Mouse (Mus musculus): Measurements from ENCODE around the gene Sfxn3. TPM values are rescaled to one million over a fixed set of nuclear protein-coding genes. Genes with fewer than 3 reads are reported as not detected.

Gene Sfxn3
- polyA plus RNA-seq, 2 experiments = 1.8 to 2.4 TPM

- peaks cover 3 to 20% of the 10 kb centered on the region in 2 experiments; a peak in 3 of 4 replicates for H3K4me1 ChIP-seq (replicated peaks; ENCODE audit: control insufficient read depth in 2 of 2, insufficient read depth in 2 of 2, low read length in 1 of 2)
- WGBS (ENCODE audit: insufficient replicate concordance) = under 1% methylated on average over 48 of the region's 48 CpGs
Measured at GRCm38 (mm10) chr19:45017909-45018308, 29.4 kb upstream of the Sfxn3 start.

GRCm38 (mm10) chr19:45018351-45018831 is 28.9 kb upstream of the Sfxn3 start:
- DNase-seq (ENCODE audit: low read depth in 3 of 3, low spot score in 3 of 3) (no peak), ATAC-seq (ENCODE audit: insufficient read depth) (no peak)
- Histone ChIP-seq H3K4me3 (ENCODE audit: insufficient read depth in 1 of 2, low read depth in 2 of 2, low read length in 2 of 2) (peak overlapping the region; percentile 51 to 63), H3K27me3 (ENCODE audit: control insufficient read depth, insufficient read depth, low read length) (peaks cover 2% of the 10 kb centered on the region; the same call in 1 of the 2 replicates), H3K9ac (replicated peaks) (peak overlapping the region; percentile 52), H3K9me3 (ENCODE audit: control insufficient read depth, low read length) (no peaks in the 10 kb centered on the region), H3K36me3 (replicated peaks; ENCODE audit: control insufficient read depth, insufficient read depth, low read depth) (no peaks in the 10 kb centered on the region), H3K4me1 (replicated peaks; ENCODE audit: control insufficient read depth in 2 of 2, insufficient read depth in 2 of 2, low read length in 1 of 2) (peaks cover 3 to 20% of the 10 kb centered on the region in 2 experiments; a peak in 3 of 4 replicates), H3K27ac (no peak overlapping the region), H3K4me2 (ENCODE audit: low read depth) (peak overlapping the region; percentile 90)
- TF ChIP-seq CTCF (IDR thresholded peaks at IDR 0.05; ENCODE audit: low read depth) (no peak), EP300 (IDR thresholded peaks at IDR 0.05; ENCODE audit: low read depth) (no peak)
- WGBS (ENCODE audit: insufficient replicate concordance) = 16% methylated on average over 13 of the region's 13 CpGs

More at GRCm38 (mm10) chr19:45017909-45018308, 29.4 kb upstream of the Sfxn3 start:
- peaks cover 2% of the 10 kb centered on the region; the same call in 1 of the 2 replicates for H3K27me3 ChIP-seq (ENCODE audit: control insufficient read depth, insufficient read depth, low read length)
- no peaks in the 10 kb centered on the region for H3K36me3 ChIP-seq (replicated peaks; ENCODE audit: control insufficient read depth, insufficient read depth, low read depth)
- no peaks in the 10 kb centered on the region for H3K9me3 ChIP-seq (ENCODE audit: control insufficient read depth, low read length)
- H3K4me3 ChIP-seq (ENCODE audit: insufficient read depth in 1 of 2, low read depth in 2 of 2, low read length in 2 of 2) = peak overlapping the region; percentile 51 to 63
- ATAC-seq (ENCODE audit: insufficient read depth) (peak; percentile 45; the same call in 1 of the 2 replicates), DNase-seq (ENCODE audit: low read depth in 3 of 3, low spot score in 3 of 3) (no peak)
- TF ChIP-seq CTCF (IDR thresholded peaks at IDR 0.05; ENCODE audit: low read depth) (no peak), EP300 (IDR thresholded peaks at IDR 0.05; ENCODE audit: low read depth) (no peak)
- peak overlapping the region; percentile 90 for H3K4me2 ChIP-seq (ENCODE audit: low read depth)
- no peak overlapping the region for H3K27ac ChIP-seq
- H3K9ac ChIP-seq (replicated peaks) = peak overlapping the region; percentile 52

DNA sequence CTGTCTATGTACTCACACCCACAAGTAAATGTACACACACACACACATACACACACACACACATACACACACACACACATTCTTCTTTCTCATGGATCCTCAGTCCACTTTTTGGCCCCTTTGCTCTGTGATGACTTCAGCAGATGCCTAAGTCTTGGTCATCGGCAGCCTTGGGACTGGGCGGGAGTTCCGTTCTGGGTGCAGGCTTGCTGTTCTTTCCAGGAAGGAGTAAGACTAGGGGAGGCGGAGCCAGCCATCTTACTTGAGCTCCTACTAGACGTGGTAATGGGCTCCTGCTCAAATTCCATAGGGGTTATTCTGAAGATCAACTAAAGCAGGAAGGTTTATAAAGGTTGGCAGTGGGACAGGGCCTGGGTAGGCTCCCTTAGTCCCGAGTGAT is 27.0 kb upstream of the Sfxn3 start:
- WGBS (ENCODE audit: insufficient replicate concordance) = 52% methylated on average over 6 of the region's 6 CpGs
- DNase-seq (ENCODE audit: low read depth in 3 of 3, low spot score in 3 of 3) = no peak
- H3K4me2 ChIP-seq (ENCODE audit: low read depth) = no peak overlapping the region

DNA sequence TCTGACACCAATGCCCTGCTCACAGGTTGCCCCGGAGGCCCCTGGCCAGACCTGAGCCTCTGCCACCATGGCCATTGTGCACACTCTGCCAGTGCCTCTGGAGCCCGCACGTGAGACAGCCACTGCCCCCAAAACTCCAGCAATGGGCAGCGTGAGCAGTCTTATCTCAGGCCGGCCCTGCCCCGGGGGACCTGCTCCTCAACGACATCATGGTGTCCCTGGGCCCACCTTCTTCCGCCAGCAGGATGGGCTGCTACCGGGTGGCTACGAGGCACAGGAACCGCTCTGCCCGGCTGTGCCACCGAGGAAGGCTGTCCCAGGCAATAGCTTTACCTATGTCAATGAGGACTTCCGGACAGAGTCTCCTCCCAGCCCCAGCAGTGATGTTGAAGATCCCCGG is 25.9 kb upstream of the Sfxn3 start:
- 74% methylated on average over 15 of the region's 15 CpGs for WGBS (ENCODE audit: insufficient replicate concordance)
- no peak overlapping the region for H3K9ac ChIP-seq (replicated peaks)

More for the DNA sequence above, 27.0 kb upstream of the Sfxn3 start:
- Histone ChIP-seq H3K9ac (replicated peaks) (no peak overlapping the region), H3K36me3 (replicated peaks; ENCODE audit: control insufficient read depth, insufficient read depth, low read depth) (no peaks in the 10 kb centered on the region), H3K9me3 (ENCODE audit: control insufficient read depth, low read length) (no peaks in the 10 kb centered on the region), H3K27ac (no peak overlapping the region), H3K4me3 (ENCODE audit: insufficient read depth in 1 of 2, low read depth in 2 of 2, low read length in 2 of 2) (no peak overlapping the region), H3K27me3 (ENCODE audit: control insufficient read depth, insufficient read depth, low read length) (peaks cover 2% of the 10 kb centered on the region; the same call in 1 of the 2 replicates), H3K4me1 (replicated peaks; ENCODE audit: control insufficient read depth in 2 of 2, insufficient read depth in 2 of 2, low read length in 1 of 2) (peaks cover 3 to 8% of the 10 kb centered on the region in 2 experiments; a peak in 3 of 4 replicates)
- no peak for TF ChIP-seq EP300 (IDR thresholded peaks at IDR 0.05; ENCODE audit: low read depth)
- no peak for TF ChIP-seq CTCF (IDR thresholded peaks at IDR 0.05; ENCODE audit: low read depth)
- ATAC-seq (ENCODE audit: insufficient read depth) = no peak

GRCm38 (mm10) chr19:45023993-45024392 is 23.3 kb upstream of the Sfxn3 start:
- H3K4me2 ChIP-seq (ENCODE audit: low read depth) = no peak overlapping the region
- no peaks in the 10 kb centered on the region for H3K27me3 ChIP-seq (ENCODE audit: control insufficient read depth, insufficient read depth, low read length)
- H3K9me3 ChIP-seq (ENCODE audit: control insufficient read depth, low read length) = no peaks in the 10 kb centered on the region
- no peak overlapping the region for H3K4me3 ChIP-seq (ENCODE audit: insufficient read depth in 1 of 2, low read depth in 2 of 2, low read length in 2 of 2)
- no peaks in the 10 kb centered on the region; the same call in 1 of the 2 replicates for H3K36me3 ChIP-seq (replicated peaks; ENCODE audit: control insufficient read depth, insufficient read depth, low read depth)
- no peaks in the 10 kb centered on the region; a peak in 1 of 4 replicates for H3K4me1 ChIP-seq (replicated peaks; ENCODE audit: control insufficient read depth in 2 of 2, insufficient read depth in 2 of 2, low read length in 1 of 2)
- DNase-seq (ENCODE audit: low read depth in 3 of 3, low spot score in 3 of 3) (no peak), ATAC-seq (ENCODE audit: insufficient read depth) (no peak)
- no peak overlapping the region for H3K9ac ChIP-seq (replicated peaks)
- TF ChIP-seq CTCF (IDR thresholded peaks at IDR 0.05; ENCODE audit: low read depth) (no peak), EP300 (IDR thresholded peaks at IDR 0.05; ENCODE audit: low read depth) (no peak)
- WGBS (ENCODE audit: insufficient replicate concordance) = 77% methylated on average over 11 of the region's 11 CpGs
- H3K27ac ChIP-seq = no peak overlapping the region

More for the DNA sequence above, 25.9 kb upstream of the Sfxn3 start:
- Histone ChIP-seq H3K9me3 (ENCODE audit: control insufficient read depth, low read length) (no peaks in the 10 kb centered on the region), H3K36me3 (replicated peaks; ENCODE audit: control insufficient read depth, insufficient read depth, low read depth) (no peaks in the 10 kb centered on the region; the same call in 1 of the 2 replicates), H3K4me2 (ENCODE audit: low read depth) (no peak overlapping the region), H3K27ac (no peak overlapping the region), H3K27me3 (ENCODE audit: control insufficient read depth, insufficient read depth, low read length) (no peaks in the 10 kb centered on the region; the same call in 1 of the 2 replicates), H3K4me3 (ENCODE audit: insufficient read depth in 1 of 2, low read depth in 2 of 2, low read length in 2 of 2) (no peak overlapping the region), H3K4me1 (replicated peaks; ENCODE audit: control insufficient read depth in 2 of 2, insufficient read depth in 2 of 2, low read length in 1 of 2) (peaks cover 3% of the 10 kb centered on the region in 2 experiments; a peak in 3 of 4 replicates)
- ATAC-seq (ENCODE audit: insufficient read depth) (no peak), DNase-seq (ENCODE audit: low read depth in 3 of 3, low spot score in 3 of 3) (no peak)
- TF ChIP-seq CTCF (IDR thresholded peaks at IDR 0.05; ENCODE audit: low read depth) = no peak
- no peak for TF ChIP-seq EP300 (IDR thresholded peaks at IDR 0.05; ENCODE audit: low read depth)

All from liver, embryonic 14.5 days (tissue).